Mouse (Mus musculus) CD4-positive helper T cell, adult 2 months (primary cell): ENCODE results near the gene Hfm1.
A peak's percentile ranks its signal among the peaks of the same experiment; 100 is the strongest.

ENCODE experiments used
- DNase-seq: peaks from one replicate; pipeline ENCODE4 v3.0.0-alpha.2; 2012; ENCODE audit warnings: low read depth, missing footprints, low spot score

Hfm1 gene

DNA sequence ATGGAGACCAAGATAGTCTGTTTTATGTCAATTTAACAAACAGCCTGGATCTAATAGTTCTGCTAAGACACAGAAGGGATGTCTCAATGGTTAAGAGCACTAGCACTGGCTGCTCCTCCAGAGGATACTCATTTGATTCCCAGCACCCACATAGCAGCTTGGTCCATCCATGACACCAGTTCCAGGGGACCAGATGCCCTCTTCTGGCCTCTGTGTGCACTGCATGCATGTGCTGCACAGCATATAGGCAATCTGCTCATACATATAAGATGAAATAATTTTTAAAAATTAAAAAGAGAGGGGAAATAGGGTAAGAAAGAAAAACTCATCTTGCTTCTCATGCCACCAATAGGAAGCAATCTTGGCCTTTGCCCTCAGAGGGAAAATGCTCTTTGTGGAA lies 79.1 kb downstream of the Hfm1 start:
- no peak for DNase-seq

DNA sequence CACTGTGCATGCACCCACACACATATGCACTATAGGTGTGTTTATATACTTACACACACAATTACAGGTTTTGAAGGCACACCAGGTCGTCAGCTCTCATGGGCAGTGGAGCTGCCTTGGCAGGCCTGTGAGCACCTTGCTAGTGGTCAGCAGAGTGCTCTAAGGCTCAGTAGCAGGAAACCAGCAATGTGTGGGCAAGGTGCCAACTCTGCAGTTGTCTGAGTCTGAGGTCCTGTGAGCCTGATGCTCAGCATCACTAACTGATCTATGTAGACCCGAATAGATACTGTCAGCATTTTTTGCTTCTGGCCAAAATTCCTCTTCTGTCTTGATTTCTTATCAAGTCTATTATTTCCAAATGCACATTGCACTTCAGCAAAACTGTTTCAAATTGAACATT lies 82.2 kb downstream of the Hfm1 start:
- DNase-seq, result no peak

DNA sequence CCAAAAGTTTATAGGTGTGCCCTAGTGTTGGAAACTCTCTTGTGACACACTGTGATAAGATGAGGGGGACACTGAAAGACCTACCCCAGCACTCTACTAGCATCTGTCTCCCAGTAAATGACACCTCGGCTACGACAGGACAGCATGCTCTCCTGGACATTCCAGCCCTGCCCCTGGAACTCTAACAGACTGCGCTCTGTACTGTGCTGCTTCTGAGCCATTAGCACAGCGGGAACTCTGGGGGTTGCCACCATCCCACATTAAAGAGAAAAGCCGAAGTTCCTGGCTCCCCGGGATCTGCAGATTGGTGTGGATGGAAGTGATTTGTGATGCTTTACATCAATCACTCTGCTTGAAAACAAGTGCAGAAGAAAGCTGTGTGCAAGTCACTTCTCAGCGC lies 93.1 kb downstream of the Hfm1 start:
- no peak for DNase-seq

DNA sequence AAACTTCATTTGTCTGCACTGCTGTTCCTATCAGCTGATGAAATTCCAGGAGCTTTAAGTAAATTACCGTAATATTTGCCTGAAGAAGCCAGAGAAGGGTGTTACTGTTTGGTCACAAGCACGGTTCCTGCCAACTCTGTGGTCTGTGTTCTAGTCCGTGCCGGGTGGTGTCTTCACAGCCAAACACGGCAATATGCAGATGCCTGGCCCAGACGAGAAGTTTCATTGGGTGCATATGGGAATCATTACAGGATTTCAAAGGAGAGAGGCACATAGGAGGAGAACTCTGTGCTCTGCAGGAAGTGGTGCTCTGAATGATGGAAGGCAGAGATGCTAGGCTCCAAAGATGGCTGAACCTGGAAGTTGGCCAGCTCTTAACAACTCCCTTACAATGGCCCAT lies 94.7 kb downstream of the Hfm1 start:
- no peak for DNase-seq

DNA sequence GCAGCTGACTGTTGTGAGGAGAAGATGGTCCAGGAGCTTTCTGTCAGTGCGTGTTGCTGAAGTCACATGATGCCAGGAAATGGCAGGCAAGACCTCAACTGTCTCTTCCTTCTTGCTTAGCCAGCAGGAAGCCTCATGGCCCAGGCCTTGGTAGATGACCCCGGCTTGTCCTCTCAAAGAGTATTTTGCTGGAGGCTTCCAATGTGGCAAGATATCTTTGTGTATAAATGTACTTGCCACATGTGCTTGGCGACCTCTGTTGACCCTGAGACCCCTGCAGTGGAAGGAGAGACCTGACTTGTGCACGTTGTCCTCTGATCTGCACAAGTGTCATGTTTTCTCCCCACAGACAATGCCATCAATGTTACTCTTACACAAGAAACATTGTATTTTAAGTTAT lies 95.3 kb downstream of the Hfm1 start:
- DNase-seq, result no peak

DNA sequence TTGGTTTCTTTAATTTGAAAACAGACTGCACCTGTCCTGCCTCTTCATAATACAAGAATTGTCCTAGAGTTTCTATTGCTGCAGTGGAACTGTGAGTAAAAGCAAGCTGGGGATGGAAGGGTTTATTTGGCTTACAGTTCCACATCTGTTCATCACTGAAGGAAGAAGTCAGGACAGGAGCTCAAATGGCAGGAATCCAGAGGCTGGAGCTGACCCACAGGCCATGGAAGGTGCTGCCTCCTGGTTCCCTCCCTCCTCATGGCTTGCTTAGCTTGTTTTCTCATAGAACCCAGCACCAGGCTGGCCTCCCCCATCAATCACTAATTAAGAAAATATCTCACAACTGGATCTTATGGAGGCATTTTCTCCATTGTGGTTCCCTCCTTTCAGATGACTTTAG lies 99.4 kb downstream of the Hfm1 start:
- DNase-seq, result no peak

DNA sequence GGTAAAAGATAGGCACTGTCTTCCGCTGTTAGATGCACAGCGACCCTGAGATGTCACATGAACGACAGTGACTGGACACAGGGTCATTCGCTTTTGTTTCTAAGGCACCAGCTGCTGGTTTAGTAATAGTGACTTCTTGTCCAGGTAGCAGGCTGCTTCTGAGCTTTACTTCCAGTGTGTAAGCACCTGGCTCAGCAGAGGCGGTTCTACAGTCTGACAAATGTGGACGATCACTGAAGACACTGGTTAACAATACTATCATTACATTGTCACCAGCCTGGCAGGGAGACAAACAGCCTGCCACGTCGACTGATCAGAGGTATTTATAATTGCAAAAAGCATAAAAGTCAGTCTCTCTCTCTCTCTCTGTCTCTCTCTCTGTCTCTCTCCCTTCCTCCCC lies 100.1 kb downstream of the Hfm1 start:
- peak; percentile 14 for DNase-seq

DNA sequence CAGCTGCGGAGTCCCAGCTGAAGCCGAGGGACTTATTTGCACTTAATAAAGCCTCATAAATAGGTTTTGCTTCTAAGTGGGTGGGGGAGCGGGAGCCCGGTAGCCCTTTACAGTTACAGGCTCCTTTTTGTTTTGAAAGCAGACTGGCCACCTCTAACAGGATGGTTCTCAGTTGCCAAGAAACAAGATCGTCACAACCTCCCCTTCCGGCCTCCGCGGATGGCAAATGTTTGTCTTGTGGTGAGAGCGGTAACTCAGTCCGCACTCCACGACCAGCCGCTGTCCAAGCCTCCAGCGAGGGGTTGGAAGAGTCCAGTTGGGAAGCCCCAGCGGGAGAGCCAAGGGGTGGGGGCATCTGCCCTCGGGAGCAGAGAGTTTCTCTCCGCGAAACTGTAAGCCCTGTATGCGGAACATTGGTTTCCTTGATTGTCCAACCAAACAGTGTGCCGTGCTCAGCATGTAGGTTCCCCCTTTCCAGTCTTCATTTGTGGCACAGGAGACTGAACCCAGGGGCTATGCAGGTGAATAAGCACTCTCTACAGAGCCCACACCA lies 100.7 kb downstream of the Hfm1 start:
- peak; percentile 69 for DNase-seq

DNA sequence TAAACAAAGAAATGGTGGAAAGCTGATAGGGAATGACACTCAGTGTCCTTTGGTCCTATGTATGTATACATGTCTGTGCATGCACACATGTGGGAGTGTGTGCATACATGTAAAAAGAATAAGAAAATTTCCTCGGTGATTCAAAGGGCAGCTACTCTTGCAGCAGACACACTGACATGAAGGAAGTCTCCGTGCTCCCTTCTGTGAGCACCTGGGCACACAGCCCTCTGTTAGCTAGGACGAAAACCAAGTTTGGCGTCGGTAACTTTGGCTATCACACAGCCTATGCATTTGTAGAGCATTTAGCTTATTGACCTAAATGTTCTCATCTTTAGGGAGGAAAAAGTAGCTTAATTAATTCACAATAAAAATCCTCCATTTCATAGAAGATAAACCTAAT lies 101.4 kb downstream of the Hfm1 start:
- no peak for DNase-seq

DNA sequence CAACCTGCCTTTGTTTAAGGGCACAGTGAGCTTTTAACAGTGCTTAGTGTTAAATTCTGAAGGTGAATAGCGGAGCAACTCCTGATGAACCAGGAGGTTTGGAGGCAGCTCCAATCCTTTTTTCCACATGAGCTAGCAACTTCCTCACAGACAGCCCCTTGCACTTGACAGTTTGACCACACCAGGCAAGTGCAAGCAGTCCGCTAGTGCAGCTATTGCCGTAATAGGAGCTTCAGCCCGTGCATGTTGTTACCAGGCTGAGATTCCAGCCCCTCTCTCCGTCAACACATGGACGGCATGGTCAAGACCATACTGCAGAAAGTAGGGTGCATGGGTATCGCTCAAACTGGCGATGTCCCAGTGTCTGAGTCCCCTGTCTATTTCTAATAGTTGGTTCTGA lies 106.5 kb downstream of the Hfm1 start:
- DNase-seq, result no peak

DNA sequence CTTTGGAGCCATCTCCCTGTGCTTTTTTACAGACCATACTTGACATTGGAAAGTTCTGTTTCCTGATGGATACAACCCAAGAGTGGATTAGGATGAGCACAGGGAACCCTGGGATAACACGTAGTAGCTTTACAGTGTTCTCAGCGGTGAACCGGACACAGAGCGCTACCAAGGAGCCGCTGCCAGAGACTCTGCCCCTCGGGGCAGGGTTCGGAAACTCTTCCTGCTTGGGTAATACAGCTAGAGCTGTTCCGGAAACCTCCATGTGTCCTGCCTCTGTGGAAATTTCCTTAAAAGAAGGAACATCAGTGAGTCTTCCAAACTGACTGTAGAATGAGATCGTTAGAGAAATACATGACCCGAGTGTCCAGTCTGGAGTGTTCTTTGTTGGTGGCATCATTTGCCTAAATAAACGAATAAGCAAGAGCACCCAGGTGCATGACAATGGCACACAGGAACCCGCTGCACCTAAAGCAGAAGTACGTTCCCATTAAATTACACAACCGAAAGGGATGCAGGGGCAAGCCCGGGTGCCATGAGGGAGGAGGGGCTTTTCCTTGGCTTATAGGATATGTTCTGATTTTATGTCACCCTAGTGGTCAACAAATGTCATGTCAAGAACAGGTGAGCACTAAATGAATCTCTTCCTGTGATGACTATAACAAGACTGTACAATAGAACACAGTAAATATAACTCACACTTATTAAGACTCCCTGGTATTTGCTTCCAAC lies 110.0 kb downstream of the Hfm1 start:
- no peak for DNase-seq

DNA sequence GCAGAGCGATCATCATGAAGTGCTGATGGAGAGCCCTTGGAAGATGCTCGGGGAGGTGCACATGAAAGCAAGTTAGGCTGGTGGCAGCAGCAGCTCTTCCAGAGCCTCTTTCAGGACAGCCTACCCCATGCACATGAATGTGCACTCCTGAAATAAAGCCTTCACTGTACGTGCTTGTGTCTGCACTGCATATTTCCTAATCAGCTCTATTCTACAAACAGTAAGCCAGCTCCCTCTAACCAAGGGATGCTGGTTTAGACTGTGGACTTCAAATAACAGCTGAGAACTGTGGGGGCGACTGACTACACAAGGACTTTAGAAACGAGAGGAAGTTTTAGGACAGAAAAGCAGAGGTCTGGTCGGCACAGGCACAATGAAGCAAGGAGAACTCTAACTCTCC lies 111.5 kb downstream of the Hfm1 start:
- no peak for DNase-seq

DNA sequence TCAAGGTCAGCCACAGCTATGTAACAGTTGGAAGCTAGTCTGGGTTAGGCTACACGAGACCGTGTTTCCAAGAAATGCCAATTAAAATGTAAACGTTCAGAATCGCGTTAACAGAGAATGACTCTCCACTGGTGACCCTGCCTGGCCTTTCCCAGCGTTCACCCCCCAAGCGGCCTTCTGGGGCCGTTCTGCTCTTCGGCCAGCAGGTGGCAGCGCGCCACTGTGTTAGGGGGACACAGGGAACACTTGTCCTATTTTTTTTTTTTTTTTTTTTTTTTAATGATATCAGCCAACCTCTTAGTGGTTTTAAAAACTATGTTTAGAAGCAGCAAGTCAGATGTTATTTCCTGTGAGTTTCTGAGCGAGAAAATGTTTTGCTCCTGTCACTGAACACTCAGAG lies 123.0 kb downstream of the Hfm1 start:
- DNase-seq, result peak; percentile 57

DNA sequence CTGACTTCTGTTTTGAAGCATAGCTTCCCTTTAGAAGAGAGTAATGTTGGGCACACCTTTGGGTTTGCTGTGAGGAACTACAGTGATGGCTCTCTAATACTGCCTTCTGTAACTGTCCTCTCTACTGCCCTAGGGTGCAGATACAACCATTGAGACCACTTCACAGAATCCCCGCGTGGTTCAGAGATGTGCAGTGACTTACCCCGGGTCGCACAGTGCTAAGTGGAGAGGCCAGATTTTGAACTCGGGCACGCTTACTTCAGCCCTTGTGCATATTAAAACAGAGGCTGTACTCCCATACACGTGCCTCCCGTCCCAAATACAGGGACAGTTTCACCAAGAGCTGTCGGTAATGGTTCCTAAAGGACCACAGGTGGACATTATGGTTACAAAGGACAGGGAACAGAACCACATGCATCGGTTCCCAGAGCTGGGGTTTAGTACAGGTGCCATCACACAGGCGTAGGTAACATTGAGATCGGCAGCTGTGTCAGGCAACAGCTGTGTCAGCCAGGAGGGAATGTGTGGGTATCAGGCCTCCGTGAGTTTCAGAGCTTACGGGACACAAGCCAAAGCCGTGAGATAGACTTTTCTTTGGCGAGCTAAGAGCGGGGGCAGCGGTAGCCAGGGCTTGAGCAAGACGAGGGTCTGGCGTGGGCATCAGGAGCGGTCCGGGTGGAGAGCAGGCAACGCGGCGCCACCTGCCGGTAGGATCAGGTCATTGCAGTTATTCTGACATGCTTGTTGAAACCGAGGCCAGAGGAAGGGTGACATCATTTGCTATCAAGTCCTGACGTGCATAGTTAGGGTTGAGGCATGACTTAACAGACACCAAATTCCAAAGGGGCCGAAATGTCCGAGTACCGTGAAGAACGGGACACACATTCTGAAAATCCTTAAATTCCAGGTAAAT lies 124.0 kb downstream of the Hfm1 start:
- DNase-seq, result peak; percentile 85

DNA sequence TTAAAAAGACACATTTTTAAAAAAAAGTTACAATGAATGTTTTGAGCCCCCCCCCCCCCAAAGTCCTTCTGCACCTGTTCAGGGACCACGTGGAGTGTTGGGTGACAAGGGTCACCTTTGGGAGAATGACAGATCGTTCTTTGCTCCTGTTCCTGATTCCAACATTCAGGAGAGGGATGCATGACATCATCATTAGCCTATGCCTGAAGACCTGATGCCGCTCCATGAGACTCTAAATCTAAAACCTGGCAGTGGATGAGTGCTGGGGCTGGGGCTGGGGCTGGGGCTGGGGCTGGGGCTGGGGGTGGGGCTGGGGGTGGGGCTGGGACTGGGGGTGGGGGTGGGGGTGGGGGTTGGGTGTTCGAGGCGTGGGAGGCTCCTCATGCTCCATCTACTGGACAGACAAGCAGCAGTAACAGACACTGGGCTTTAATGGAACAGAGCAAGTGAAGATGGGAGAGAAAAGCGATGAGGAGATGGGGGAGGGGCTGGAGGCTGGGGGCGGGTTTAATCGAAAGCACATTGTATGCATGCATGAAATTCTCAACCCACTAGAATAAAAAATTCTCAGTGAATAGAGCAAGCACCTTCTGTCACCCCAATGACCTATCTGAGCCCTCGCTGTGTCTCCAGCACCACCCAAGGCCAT lies 124.8 kb downstream of the Hfm1 start:
- DNase-seq, result no peak

DNA sequence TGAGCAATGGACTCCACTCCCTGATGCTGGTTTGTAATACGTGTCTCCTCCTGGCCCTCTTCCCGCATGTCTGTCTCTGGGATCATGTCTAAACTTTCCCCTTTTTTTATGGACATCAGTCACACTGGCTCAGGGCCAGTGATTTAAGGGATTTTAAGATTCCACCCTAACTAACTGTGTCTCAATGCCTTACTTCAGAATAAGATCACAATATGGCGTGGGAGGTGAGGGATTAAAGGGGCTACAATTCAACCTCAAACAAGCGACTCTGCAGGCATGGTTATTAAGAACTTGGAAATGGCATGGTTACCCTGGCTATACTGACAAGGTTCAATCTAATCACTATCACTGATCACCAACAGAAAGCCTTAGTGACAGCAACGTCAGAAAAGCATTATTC lies 128.2 kb downstream of the Hfm1 start:
- DNase-seq, result no peak

DNA sequence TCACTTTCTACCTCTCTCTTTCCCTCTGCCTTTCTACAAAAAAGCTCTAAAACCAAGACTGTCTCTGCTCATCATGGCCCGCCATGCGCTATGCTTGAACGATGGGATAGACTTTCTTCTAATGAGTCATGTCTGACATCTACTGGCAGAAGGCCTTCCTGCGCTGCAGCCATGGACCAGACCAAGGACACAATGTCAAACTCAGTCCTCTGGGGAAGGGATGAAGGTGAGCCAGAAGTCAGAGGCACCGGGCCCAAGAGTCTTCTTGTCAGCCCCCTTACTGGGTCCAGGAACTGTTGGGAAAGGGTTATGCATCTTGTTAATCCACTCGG lies 134.9 kb downstream of the Hfm1 start:
- DNase-seq, result peak; percentile 39

DNA sequence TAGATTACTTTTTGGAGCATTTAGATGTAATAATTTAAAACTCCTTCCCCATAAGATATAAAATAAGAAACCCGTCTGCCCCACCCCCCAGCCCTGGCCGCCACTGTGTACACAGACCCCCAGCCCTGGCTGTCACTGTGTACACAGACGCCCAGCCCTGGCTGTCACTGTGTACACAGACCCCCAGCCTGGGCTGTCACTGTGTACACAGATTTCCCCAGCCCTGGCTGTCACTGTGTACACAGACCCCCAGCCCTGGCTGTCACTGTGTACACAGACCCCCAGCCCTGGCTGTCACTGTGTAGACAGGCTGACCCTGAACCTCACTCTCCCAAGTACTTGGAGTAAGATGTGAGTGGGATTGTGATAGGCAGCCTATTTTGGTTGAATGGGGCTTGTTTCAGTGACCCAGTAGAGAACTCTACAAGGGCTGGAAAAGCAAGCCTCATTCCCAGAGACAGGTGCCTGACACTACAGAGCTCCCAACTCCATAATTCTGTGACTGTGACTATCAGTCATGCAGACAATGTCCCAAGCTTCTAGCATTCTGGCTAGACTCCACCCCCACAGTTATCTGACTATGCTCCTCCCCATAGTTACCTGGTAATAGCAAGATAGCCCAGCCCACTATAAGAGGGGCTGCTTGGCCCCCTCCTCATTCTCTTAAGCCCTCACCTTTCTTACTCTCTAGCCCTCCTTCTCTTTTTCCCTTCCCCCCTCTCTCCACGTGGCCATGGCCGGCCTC lies 135.5 kb downstream of the Hfm1 start:
- no peak for DNase-seq
